Mouse (Mus musculus) spleen, adult 2 months (tissue): ENCODE data around the gene Pcbp4. TPM values are rescaled to one million over a fixed set of nuclear protein-coding genes. Genes with fewer than 3 reads are reported as not detected.
A peak's percentile ranks its signal among the peaks of the same experiment; 100 is the strongest.

Source experiments
- DNase-seq, 2 experiments: peaks; one replicate each; pipeline versions ENCODE4 v3.0.0 to v3.0.0-alpha.2; 2012 to 2021; ENCODE audit warnings: low spot score in 2 of 2, low read depth in 1 of 2
- H3K27ac ChIP-seq: fragments of 200-500 bp; 2 replicates; pipeline ENCODE4 v1.5.1; 2012; ENCODE audit warnings: low read length, inconsistent platforms; ENCODE audit not compliant: insufficient read depth
- H3K27me3 ChIP-seq: fragments of 200-500 bp; 2 replicates; pipeline ENCODE4 v1.6.1; 2012; ENCODE audit warnings: mild to moderate bottlenecking, moderate library complexity, low read length, inconsistent platforms; ENCODE audit not compliant: control insufficient read depth, insufficient read depth
- H3K36me3 ChIP-seq: fragments of 200-500 bp; 2 replicates; pipeline ENCODE4 v1.6.1; 2012; ENCODE audit warnings: mild to moderate bottlenecking, low read length, inconsistent platforms; ENCODE audit not compliant: control insufficient read depth, insufficient read depth
- H3K4me1 ChIP-seq: fragments of 200-500 bp; 2 replicates; pipeline ENCODE4 v1.6.1; 2011; ENCODE audit warnings: inconsistent platforms; ENCODE audit not compliant: control insufficient read depth, insufficient read depth, insufficient read length
- H3K4me3 ChIP-seq: fragments of 200-500 bp; 2 replicates; pipeline ENCODE4 v1.5.1; 2011; ENCODE audit warnings: mild to moderate bottlenecking, inconsistent platforms; ENCODE audit not compliant: insufficient read depth, insufficient read length; ENCODE audit errors: extremely low read depth
- CTCF ChIP-seq: fragments of 200-500 bp; IDR thresholded peaks from 2 replicates; pipeline ENCODE4 v1.5.1; 2011; ENCODE audit warnings: mild to moderate bottlenecking, inconsistent platforms; ENCODE audit not compliant: insufficient read depth, insufficient read length, insufficient replicate concordance; ENCODE audit errors: extremely low read depth
- POLR2A ChIP-seq: fragments of 200-500 bp; IDR thresholded peaks from 2 replicates; pipeline ENCODE4 v1.6.1; 2011; ENCODE audit warnings: low read depth, low read length, inconsistent platforms
- WGBS: fragments of 180-500 bp; shearing (Covaris S2); methylation state at CpG from one replicate; pipeline ENCODE4 v1.1.7; 2018; 5-methylcytosine and 5-hydroxymethylcytosine counted together
- polyA plus RNA-seq: library from polyadenylated mRNA; depleted of rRNA; stranded (reverse); fragments of >200 nt; gene quantifications from 2 replicates; pipeline ENCODE4 v1.2.3, GENCODE M21; 2012

The Pcbp4 gene
- polyA plus RNA-seq, 1 experiment = 15.8 TPM

- TF ChIP-seq POLR2A (no peak), CTCF (no peak)
- DNase-seq = no peak
- Histone ChIP-seq H3K27me3 (no peaks in the 10 kb centered on the region), H3K36me3 (no peaks in the 10 kb centered on the region), H3K27ac (no peak overlapping the region), H3K4me3 (no peak overlapping the region), H3K4me1 (peaks cover 12% of the 10 kb centered on the region)
- WGBS = 39% methylated on average over 2 of the region's 2 CpGs
Measured at GRCm38 (mm10) chr9:106451899-106452298, 1.2 kb upstream of the Pcbp4 start.

GRCm38 (mm10) chr9:106452351-106452750 lies 740 bp upstream of the Pcbp4 start:
- H3K4me1 ChIP-seq = peaks cover 12% of the 10 kb centered on the region
- H3K27me3 ChIP-seq = no peaks in the 10 kb centered on the region
- H3K36me3 ChIP-seq = no peaks in the 10 kb centered on the region
- 70% methylated on average over 6 of the region's 6 CpGs for WGBS
- no peak overlapping the region for H3K4me3 ChIP-seq
- no peak for DNase-seq
- TF ChIP-seq CTCF (no peak), POLR2A (no peak)
- H3K27ac ChIP-seq = no peak overlapping the region

GRCm38 (mm10) chr9:106452821-106453220 lies 270 bp upstream of the Pcbp4 start:
- no peak for DNase-seq
- no peaks in the 10 kb centered on the region for H3K27me3 ChIP-seq
- no peak for TF ChIP-seq CTCF
- no peak for TF ChIP-seq POLR2A
- peaks cover 9% of the 10 kb centered on the region for H3K4me1 ChIP-seq
- H3K36me3 ChIP-seq = no peaks in the 10 kb centered on the region
- H3K27ac ChIP-seq = no peak overlapping the region
- no peak overlapping the region for H3K4me3 ChIP-seq
- 68% methylated on average over 7 of the region's 7 CpGs for WGBS

GRCm38 (mm10) chr9:106454071-106454761 lies 1.1 kb downstream of the Pcbp4 start:
- no peak overlapping the region for H3K27ac ChIP-seq
- DNase-seq = no peak
- peak overlapping the region; percentile 54; the same call in 1 of the 2 replicates for H3K4me3 ChIP-seq
- WGBS = 32% methylated on average over 16 of the region's 20 CpGs
- H3K36me3 ChIP-seq = no peaks in the 10 kb centered on the region
- TF ChIP-seq CTCF (no peak), POLR2A (no peak)
- H3K4me1 ChIP-seq = peaks cover 4% of the 10 kb centered on the region
- H3K27me3 ChIP-seq = no peaks in the 10 kb centered on the region

GRCm38 (mm10) chr9:106454888-106455681 lies 2.0 kb downstream of the Pcbp4 start:
- no peak for DNase-seq

GRCm38 (mm10) chr9:106456325-106457162 lies 3.5 kb downstream of the Pcbp4 start:
- DNase-seq = no peak
- Histone ChIP-seq H3K4me1 (peaks cover 4% of the 10 kb centered on the region), H3K4me3 (no peak overlapping the region), H3K36me3 (no peaks in the 10 kb centered on the region), H3K27me3 (no peaks in the 10 kb centered on the region), H3K27ac (no peak overlapping the region)
- TF ChIP-seq POLR2A = no peak
- no peak for TF ChIP-seq CTCF
- WGBS = 89% methylated on average over 15 of the region's 15 CpGs

More at GRCm38 (mm10) chr9:106454888-106455681, 2.0 kb downstream of the Pcbp4 start:
- Histone ChIP-seq H3K27ac (no peak overlapping the region), H3K4me1 (peaks cover 4% of the 10 kb centered on the region), H3K36me3 (no peaks in the 10 kb centered on the region), H3K27me3 (no peaks in the 10 kb centered on the region), H3K4me3 (no peak overlapping the region)
- 83% methylated on average over 17 of the region's 17 CpGs for WGBS
- TF ChIP-seq POLR2A (no peak), CTCF (no peak)
